Mouse (Mus musculus): ENCODE results near the gene Btrc. TPM values are rescaled to one million over a fixed set of nuclear protein-coding genes. Genes with fewer than 3 reads are reported as not detected.

The Btrc gene
- polyA plus RNA-seq, 1 experiment from 2014 or later = 28.5 TPM

- peak; percentile 83 for DNase-seq (ENCODE audit: low spot score)
Observed at GRCm38 (mm10) chr19:45472691-45473520, 109.4 kb downstream of the Btrc start.

DNA sequence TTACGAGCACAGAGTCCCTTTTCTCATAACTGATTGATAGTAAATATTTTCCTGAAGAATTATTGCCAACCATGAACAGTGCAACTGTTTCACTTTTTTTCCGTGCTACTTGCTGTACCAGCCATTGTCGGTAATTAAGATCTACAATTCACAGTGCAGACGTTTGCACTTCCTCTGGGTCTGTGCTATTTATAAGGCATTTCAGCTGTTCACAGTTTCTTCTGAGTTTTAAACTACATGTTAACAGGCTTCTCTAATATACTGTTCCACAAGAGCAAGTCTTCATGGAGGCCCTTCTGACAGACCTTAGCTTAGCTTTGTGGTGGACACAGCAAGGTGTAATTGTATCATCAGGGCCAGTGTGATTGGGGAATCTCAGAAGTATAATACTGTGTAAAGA is 111.2 kb downstream of the Btrc start:
- peak; percentile 37 for DNase-seq (ENCODE audit: low spot score)

GRCm38 (mm10) chr19:45475928-45476553 is 112.5 kb downstream of the Btrc start:
- DNase-seq (ENCODE audit: low spot score) = no peak

DNA sequence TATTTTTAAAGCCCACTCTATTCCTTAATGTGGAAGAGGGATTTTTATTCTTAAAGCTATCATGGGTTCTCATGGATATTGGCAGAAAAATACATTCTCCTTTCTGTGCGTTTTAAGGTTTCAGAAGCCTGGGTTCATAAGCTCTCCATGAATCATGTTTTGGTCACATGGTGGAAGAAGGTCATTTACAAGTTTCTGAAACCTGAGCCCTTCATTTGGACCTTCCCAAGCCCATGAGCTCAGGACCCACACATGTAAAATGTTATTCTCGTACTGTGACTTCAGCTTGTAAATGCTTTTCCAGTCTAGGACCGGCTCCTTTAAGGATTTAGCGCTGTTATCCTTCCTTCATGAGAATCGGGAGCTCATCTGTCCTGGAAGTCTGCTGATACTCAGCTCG is 116.0 kb downstream of the Btrc start:
- DNase-seq (ENCODE audit: low spot score) = no peak

- no peak for DNase-seq (ENCODE audit: low spot score)
Observed at GRCm38 (mm10) chr19:45480490-45480889, 117.0 kb downstream of the Btrc start.

DNA sequence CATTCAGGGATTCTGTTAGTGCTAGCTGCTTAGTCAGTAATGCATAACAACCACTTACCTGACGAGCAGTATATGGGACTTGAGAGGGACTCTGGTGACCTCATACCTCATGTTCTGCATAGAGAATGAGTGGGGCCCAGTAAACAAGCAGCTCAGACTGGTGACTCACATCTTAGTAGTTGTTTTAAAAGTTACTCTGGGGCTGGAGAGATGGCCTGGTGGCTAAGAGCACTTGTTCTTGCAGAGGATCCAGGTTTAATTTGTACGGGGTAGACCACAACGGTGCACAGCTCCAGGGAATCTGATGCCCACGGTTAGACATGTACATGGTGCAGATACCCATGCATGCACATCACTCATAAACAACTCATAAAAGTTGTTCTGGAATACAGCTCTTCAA is 117.4 kb downstream of the Btrc start:
- no peak for DNase-seq (ENCODE audit: low spot score)

DNA sequence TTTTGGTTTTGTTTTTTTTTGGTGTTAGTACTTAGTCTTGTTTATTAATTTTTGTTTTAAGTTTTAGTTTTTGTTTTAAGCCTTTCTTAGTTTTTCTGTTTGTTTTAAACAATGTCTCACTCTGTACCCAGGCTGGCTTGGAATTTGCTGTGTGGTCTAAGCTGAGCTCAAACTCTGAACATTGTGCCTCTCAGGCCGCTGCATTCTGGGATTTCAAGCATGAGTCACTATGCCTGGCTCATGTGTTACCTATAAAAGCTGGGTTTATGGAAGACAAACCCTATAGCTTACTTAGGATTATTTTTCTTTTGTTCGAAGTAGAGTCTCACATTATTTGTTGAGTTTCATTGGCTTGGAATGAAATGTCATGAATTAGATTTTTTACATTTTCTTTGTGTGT is 119.9 kb downstream of the Btrc start:
- no peak for DNase-seq (ENCODE audit: low spot score)

GRCm38 (mm10) chr19:45486206-45486991 is 122.9 kb downstream of the Btrc start:
- peak; percentile 67 for DNase-seq (ENCODE audit: low spot score)

- DNase-seq (ENCODE audit: low spot score) = no peak
Observed at GRCm38 (mm10) chr19:45486992-45487387, 123.5 kb downstream of the Btrc start.

DNA sequence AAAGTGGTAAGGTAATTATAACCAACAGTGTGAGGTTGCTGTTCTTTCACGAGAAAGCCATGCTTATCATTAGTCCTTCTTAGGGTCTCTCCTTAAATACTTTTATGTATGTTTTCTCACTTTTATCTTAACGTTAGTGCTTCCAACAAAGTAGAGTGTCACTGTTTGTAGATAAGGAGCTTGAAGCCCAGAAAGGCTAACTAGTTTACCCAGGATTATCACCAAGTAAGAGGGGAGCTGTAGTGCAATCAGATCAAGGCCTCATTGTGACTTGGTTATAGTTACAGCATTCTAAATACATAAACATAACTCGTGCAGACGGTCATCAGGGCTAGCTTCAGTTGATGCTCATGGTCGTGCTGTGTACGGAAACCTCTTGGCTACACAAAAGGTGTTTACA is 126.4 kb downstream of the Btrc start:
- DNase-seq (ENCODE audit: low spot score) = no peak

DNA sequence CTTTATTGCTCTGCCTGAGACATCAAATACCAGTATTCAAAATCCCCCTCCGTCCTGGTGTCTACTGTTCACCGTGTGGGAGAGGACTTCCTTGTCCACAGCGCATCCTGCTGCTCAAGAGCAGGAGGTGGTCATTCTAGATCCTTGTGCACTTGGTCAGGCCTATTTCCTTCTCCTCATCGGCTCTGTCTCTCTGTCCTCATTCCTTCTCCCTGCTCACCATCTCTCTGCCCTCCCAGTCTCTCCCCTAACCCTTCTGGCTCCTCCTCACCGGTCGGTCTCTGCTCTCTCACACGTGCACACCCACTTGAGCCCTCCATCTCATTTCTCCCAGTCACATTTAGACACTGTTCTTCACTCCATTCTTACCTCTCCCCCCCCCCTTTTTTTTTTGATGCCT is 127.7 kb downstream of the Btrc start:
- DNase-seq (ENCODE audit: low spot score) = no peak

GRCm38 (mm10) chr19:45494121-45494775 is 130.7 kb downstream of the Btrc start:
- DNase-seq (ENCODE audit: low spot score) = no peak

DNA sequence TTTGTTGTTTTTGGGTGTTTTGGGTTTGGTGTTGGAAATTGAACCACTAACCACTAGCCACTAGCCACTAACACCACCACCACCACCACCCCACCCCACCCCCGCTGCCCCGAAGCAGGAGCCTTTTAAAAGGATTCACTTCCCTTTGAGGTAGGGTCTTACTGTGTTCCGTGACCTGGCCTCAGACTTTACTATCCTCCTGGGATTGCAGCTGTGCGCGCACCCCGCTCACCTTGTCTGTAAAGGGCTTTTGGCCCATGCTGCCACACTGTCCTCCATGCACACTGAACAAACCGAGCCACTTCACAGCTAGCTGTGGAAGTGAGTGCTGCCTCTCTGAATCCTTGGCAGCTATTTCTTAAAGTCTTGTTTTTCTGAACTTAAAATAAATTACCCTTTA is 141.9 kb downstream of the Btrc start:
- DNase-seq (ENCODE audit: low spot score) = no peak

GRCm38 (mm10) chr19:45507531-45507930 is 144.0 kb downstream of the Btrc start:
- no peak for DNase-seq (ENCODE audit: low spot score)

GRCm38 (mm10) chr19:45510680-45511079 is 147.1 kb downstream of the Btrc start:
- DNase-seq (ENCODE audit: low spot score) = no peak

DNA sequence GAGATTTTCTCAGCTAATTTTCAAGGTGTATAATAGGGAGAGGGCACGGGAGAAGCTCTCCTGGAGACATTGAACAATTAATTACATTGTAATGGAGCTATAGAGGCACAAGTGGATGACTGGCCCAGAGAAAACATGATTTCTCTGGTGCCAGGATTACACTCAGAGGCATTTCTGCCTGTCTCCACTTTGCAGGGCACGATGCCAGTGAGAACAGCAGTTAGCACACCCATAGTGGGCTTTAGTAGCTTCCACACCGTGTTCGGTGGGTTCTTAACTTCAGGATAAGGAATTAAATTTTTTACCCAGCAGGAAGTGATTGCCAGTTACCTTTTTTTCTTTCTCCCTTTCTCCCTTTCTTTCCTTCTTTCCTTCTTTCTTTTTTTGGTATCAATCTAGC is 147.9 kb downstream of the Btrc start:
- no peak for DNase-seq (ENCODE audit: low spot score)

- DNase-seq (ENCODE audit: low spot score) = no peak
Observed at GRCm38 (mm10) chr19:45515341-45515740, 151.8 kb downstream of the Btrc start.

DNA sequence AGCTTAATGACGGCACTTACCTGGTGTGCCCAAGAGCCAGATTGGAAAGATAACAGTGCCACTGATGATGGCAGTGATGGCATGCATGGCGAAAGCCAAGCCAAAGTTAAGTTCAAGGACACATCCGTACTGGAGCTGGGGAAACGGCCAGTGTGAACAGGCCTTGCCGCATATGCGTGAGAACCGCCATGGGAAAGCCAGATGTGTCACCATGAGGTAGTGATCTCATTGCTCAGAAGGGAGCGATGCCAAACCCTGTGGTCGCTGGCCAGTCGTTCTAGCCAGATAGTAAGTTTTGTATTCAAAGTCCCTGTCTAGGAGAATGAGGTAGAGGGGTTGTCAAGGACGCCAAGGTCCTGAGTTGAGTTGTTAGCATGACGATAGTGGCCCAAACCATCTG is 152.7 kb downstream of the Btrc start:
- DNase-seq (ENCODE audit: low spot score) = no peak

GRCm38 (mm10) chr19:45527382-45527781 is 163.8 kb downstream of the Btrc start:
- DNase-seq (ENCODE audit: low spot score) = no peak

DNA sequence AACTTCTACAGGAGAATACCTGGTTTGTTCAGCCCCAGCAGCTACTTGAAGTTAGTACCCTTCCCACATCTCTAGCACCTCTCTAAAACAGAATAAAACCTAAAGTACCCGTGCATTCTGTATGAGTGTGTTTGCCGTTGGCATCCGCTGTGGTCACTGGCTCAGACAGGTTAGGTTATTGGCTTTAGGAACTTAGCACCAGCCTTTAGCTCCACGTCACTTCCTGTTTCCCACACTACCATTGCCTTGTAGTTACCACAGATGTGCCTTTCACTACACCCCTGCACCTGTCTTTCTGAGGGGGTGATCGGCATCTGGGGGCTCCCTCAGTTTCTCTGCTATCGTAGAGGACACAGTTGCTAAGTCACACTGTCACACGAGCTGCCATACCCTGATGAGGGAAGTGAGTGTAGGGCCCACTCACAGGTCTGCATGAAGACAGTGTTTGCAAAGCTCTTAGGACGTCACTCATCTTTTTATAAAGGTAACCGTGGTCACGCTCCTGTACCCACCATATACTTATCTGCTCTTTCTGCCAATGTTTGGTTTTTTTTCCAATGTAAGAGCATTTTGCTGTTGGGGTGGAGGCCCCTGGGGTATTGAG is 164.5 kb downstream of the Btrc start:
- peak; percentile 90 for DNase-seq (ENCODE audit: low spot score)

DNA sequence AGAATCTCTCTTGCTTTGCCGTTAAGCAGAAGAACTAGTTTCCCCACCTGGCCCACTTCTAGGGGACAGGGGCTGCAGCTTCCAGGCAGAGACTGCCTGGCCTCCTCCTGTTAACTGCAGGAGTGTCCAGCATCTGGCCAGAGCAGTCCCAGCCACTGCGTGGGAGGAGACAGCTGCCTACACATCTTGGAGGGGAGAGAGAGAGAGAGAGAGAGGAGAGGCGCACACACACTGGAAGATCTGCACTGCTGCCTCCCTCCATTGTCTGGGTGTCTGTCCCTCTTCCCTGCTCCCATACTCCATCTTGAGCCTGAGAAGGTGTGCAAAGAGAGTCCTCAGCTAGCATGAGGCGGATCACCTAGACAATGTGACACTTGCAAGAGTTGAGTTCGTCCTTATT is 165.8 kb downstream of the Btrc start:
- DNase-seq (ENCODE audit: low spot score) = no peak

Data from thymus, postnatal 0 days (tissue).